Mouse (Mus musculus) cerebellum, adult 2 months (tissue): Measurements from ENCODE around the gene Zfp949. TPM values are rescaled to one million over a fixed set of nuclear protein-coding genes. Genes with fewer than 3 reads are reported as not detected.

ENCODE experiments used
- DNase-seq, 2 experiments: peaks; one replicate each; pipeline ENCODE4 v3.0.0; 2021
- H3K27ac ChIP-seq: fragments of 200-500 bp; 2 replicates; pipeline ENCODE4 v1.5.1; 2012; ENCODE audit warnings: low read length, control low read depth, inconsistent platforms; ENCODE audit not compliant: insufficient read depth
- H3K27me3 ChIP-seq: fragments of 200-500 bp; 2 replicates; pipeline ENCODE4 v1.6.1; 2012; ENCODE audit warnings: inconsistent platforms, mild to moderate bottlenecking, low read length, moderate library complexity; ENCODE audit not compliant: control insufficient read depth, insufficient read depth
- H3K4me1 ChIP-seq: fragments of 200-500 bp; 2 replicates; pipeline ENCODE4 v1.6.1; 2011; ENCODE audit warnings: low read length; ENCODE audit not compliant: control insufficient read depth, insufficient read depth
- H3K4me3 ChIP-seq: fragments of 200-500 bp; replicated peaks from 2 replicates; pipeline ENCODE3; 2011; ENCODE audit warnings: mild to moderate bottlenecking, low read depth, low read length, control low read depth; ENCODE audit not compliant: insufficient read depth
- CTCF ChIP-seq: fragments of 200-500 bp; IDR thresholded peaks from 2 replicates; pipeline ENCODE4 v1.5.1; 2011; ENCODE audit warnings: low read depth, mild to moderate bottlenecking, control low read depth, low read length, moderate library complexity, borderline replicate concordance; ENCODE audit not compliant: insufficient read depth
- POLR2A ChIP-seq: fragments of 200-500 bp; IDR thresholded peaks from 2 replicates; pipeline ENCODE4 v1.6.1; 2011; ENCODE audit warnings: low read length, control low read depth, borderline replicate concordance; ENCODE audit not compliant: insufficient read depth
- WGBS: fragments of 180-500 bp; shearing (Covaris S2); methylation state at CpG from one replicate; pipeline ENCODE4 v1.1.7; 2018; 5-methylcytosine and 5-hydroxymethylcytosine counted together
- polyA plus RNA-seq: library from polyadenylated mRNA; depleted of rRNA; stranded (reverse); fragments of >200 nt; gene quantifications from 2 replicates; pipeline ENCODE4 v1.2.3, GENCODE M21; 2012

Zfp949 gene
- polyA plus RNA-seq, 1 experiment, result 22.0 TPM

DNA sequence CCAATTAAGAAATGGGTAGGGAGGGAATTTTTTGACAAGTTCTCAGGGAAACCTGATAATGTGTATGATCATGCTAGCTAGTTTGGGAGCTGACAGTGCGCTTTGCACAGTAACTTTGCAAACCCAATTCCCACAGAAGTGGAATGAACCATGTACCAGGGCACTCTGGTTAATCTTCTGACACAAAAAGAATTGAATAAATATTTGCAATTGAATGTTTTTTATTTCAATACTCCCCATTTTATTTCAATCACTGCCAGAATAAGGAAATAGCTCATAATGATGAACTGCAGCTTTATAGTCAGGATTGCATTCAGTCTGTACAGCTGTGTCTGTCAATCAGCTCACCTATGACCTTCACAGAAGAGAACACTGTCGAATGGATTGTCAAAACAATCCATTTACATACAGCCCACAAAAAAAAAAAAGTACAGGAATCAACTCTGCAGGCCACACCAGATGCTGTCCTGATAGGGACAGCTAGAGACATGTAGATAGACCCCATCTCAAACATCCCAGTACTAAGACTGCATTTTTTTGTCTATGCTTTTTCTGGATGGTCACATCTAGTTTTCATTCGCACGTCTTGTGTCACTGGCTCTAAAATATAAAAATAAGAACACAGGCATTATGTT lies 26.9 kb upstream of the Zfp949 start:
- Histone ChIP-seq H3K4me3 (peak overlapping the region; percentile 17), H3K27me3 (no peaks in the 10 kb centered on the region), H3K4me1 (no peaks in the 10 kb centered on the region; the same call in 1 of the 2 replicates), H3K27ac (no peak overlapping the region)
- WGBS, result 39% methylated on average over 4 of the region's 4 CpGs
- DNase-seq, result no peak
- TF ChIP-seq POLR2A, result no peak
- TF ChIP-seq CTCF, result no peak

GRCm38 (mm10) chr9:88521961-88522568 lies 25.8 kb upstream of the Zfp949 start:
- Histone ChIP-seq H3K4me3 (peak overlapping the region; percentile 79), H3K27ac (0 out of 2 replicates have a peak overlapping the region, but pooled peaks have one; percentile 15), H3K4me1 (no peaks in the 10 kb centered on the region; the same call in 1 of the 2 replicates), H3K27me3 (no peaks in the 10 kb centered on the region)
- peak in 1 of 2 experiments; percentile 18 for DNase-seq
- TF ChIP-seq POLR2A (no peak), CTCF (no peak)
- WGBS, result under 1% methylated on average over 10 of the region's 10 CpGs

- under 1% methylated on average over 69 of the region's 69 CpGs for WGBS
- Histone ChIP-seq H3K4me3 (peak overlapping the region; percentile 79), H3K27ac (0 out of 2 replicates have a peak overlapping the region, but pooled peaks have one; percentile 15), H3K4me1 (no peaks in the 10 kb centered on the region; the same call in 1 of the 2 replicates), H3K27me3 (no peaks in the 10 kb centered on the region)
- peak; percentile 95 to 96 for DNase-seq
- peak; percentile 14; the same call in 1 of the 2 replicates for TF ChIP-seq CTCF
- peak; percentile 99; the same call in 1 of the 2 replicates for TF ChIP-seq POLR2A
These were observed 25.1 kb upstream of the Zfp949 start for GRCm38 (mm10) chr9:88522569-88523334.

DNA sequence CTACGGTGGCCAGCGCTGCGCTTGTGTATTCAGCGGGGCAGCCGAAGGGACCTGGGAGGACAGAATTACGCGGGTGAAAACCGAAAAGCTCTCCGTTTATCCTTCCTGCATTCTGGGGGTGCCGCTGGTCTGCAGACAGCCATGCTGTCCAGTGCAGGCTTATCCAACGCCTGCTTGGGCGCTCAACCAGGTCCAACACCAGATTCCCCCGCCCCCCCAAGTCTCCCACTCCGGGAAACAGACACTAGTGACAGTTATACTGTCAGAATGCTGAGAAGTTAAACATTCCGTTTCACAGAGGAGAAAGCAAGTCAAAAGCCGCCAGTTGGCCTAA lies 24.5 kb upstream of the Zfp949 start:
- peak overlapping the region; percentile 79 for H3K4me3 ChIP-seq
- no peaks in the 10 kb centered on the region; the same call in 1 of the 2 replicates for H3K4me1 ChIP-seq
- TF ChIP-seq POLR2A (no peak), CTCF (no peak)
- H3K27me3 ChIP-seq, result no peaks in the 10 kb centered on the region
- no peak for DNase-seq
- 2% methylated on average over 16 of the region's 16 CpGs for WGBS
- H3K27ac ChIP-seq, result no peak overlapping the region

DNA sequence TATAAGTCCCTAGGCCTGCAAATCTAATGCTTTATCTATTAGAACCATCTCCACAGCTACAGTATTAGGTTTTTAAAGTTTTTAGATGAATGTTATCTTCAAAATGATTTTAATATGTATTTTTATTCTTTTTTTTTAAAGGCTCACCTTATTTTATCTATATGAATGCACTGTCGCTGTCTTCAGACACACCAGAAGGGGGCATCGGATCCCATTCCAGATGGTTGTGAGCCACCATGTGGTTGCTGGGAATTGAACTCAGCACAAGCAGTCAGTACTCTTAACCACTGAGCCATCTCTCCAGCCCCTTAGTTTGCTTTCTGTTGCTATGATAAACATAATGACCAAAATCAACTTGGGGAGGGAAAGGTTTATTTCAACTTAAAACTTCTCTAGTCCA lies 23.5 kb upstream of the Zfp949 start:
- no peak overlapping the region for H3K4me3 ChIP-seq
- no peak overlapping the region for H3K27ac ChIP-seq
- no peaks in the 10 kb centered on the region; the same call in 1 of the 2 replicates for H3K4me1 ChIP-seq
- TF ChIP-seq CTCF (no peak), POLR2A (no peak)
- DNase-seq, result no peak
- 96% methylated on average over 2 of the region's 2 CpGs for WGBS
- H3K27me3 ChIP-seq, result no peaks in the 10 kb centered on the region

DNA sequence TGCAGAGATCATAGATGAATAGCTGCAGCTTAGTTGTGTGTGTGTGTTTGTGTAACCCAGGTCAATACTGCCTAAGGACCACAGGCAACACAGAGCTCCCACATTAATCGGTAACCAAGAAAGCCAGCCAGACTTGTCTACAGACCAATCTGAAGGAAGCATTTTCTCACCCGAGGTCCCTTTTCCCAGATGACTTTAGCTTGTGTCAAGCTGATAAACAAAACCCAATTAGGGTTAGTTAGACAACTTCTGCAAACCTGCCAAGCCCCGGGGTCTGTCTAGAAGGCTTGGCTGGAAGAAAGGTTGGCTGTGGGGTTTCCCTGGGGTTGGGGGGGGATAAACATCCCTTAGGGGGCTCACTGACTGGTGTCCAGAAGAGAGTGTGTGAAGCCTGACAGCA lies 23.0 kb upstream of the Zfp949 start:
- no peak for TF ChIP-seq CTCF
- TF ChIP-seq POLR2A, result no peak
- 70% methylated on average over 3 of the region's 3 CpGs for WGBS
- H3K27me3 ChIP-seq, result no peaks in the 10 kb centered on the region
- no peaks in the 10 kb centered on the region; the same call in 1 of the 2 replicates for H3K4me1 ChIP-seq
- no peak overlapping the region for H3K27ac ChIP-seq
- H3K4me3 ChIP-seq, result no peak overlapping the region
- no peak for DNase-seq

- no peak for TF ChIP-seq POLR2A
- TF ChIP-seq CTCF, result no peak
- no peaks in the 10 kb centered on the region for H3K27me3 ChIP-seq
- no peaks in the 10 kb centered on the region; the same call in 1 of the 2 replicates for H3K4me1 ChIP-seq
- DNase-seq, result no peak
- no peak overlapping the region for H3K4me3 ChIP-seq
- WGBS, result 91% methylated on average over 6 of the region's 6 CpGs
- no peak overlapping the region for H3K27ac ChIP-seq
These were observed 22.5 kb upstream of the Zfp949 start for GRCm38 (mm10) chr9:88525341-88525740.
